Mouse (Mus musculus) thymus, postnatal 36 days (tissue): ENCODE results near the gene Slco4c1.

Experiments
- DNase-seq, 2 experiments: peaks; one replicate each; pipeline ENCODE4 v3.0.0; 2022; ENCODE audit warnings: mixed read lengths in 2 of 2

The Slco4c1 gene

GRCm38 (mm10) chr1:96768264-96768663 is 103.7 kb downstream of the Slco4c1 start:
- DNase-seq: no peak

DNA sequence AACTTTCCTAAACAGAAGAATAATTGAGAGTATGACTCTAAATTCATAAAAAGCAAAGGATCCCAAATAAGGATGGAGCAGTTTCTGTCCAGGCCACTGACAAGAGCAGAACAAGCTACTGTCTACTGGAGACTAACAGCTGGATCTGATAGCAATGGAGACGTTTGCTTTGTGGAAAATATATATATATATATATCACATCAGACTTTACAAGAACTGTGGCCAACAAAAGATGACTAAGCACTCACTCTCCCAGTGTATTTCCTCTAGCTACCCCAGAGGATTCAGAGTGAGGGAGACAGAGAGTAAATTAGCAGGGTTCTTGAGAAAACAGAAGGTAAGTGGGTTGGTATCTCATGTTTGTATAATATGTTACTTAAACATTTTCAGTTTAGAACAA is 105.4 kb downstream of the Slco4c1 start:
- DNase-seq: no peak
